Mouse (Mus musculus): Measurements from ENCODE around the gene C1qtnf7. TPM values are rescaled to one million over a fixed set of nuclear protein-coding genes. Genes with fewer than 3 reads are reported as not detected.

C1qtnf7 gene
- polyA plus RNA-seq, 1 experiment from 2014 or later, result 1.3 TPM

DNA sequence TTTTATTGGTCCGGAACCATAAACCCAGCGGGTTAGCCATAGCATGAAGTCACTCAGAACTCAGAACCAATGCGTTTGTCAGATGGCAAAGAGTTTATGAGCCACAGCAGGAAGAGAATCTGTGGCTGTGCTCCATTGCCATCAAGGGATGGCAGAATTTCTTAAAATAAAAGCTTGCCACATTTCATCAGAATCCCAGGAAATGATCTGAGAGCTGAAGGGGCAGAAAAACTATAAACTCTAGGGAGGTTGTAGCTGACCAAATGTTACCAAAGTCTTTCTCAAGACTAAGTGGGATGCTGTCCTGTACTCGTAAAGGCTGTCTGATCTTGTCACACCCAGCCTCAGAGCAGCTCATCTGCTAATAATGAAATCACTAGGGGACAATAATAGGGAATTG is 110.1 kb downstream of the C1qtnf7 start:
- no peaks in the 10 kb centered on the region for H3K9me3 ChIP-seq (replicated peaks)
- no peak overlapping the region for H3K4me2 ChIP-seq
- H3K27ac ChIP-seq, result no peak overlapping the region
- no peaks in the 10 kb centered on the region for H3K4me1 ChIP-seq (replicated peaks)
- DNase-seq (no peak), ATAC-seq (ENCODE audit: low read depth) (no peak)
- H3K27me3 ChIP-seq, result no peaks in the 10 kb centered on the region
- H3K36me3 ChIP-seq, result no peaks in the 10 kb centered on the region
- no peak overlapping the region for H3K9ac ChIP-seq
- WGBS (ENCODE audit: insufficient replicate concordance), result 60% methylated on average over 4 of the region's 4 CpGs
- no peak overlapping the region for H3K4me3 ChIP-seq (replicated peaks)

- no peak for ATAC-seq (ENCODE audit: low read depth)
- WGBS (ENCODE audit: insufficient replicate concordance), result 63% methylated on average over 5 of the region's 5 CpGs
These were observed 118.8 kb downstream of the C1qtnf7 start for GRCm38 (mm10) chr5:43634071-43634601.

DNA sequence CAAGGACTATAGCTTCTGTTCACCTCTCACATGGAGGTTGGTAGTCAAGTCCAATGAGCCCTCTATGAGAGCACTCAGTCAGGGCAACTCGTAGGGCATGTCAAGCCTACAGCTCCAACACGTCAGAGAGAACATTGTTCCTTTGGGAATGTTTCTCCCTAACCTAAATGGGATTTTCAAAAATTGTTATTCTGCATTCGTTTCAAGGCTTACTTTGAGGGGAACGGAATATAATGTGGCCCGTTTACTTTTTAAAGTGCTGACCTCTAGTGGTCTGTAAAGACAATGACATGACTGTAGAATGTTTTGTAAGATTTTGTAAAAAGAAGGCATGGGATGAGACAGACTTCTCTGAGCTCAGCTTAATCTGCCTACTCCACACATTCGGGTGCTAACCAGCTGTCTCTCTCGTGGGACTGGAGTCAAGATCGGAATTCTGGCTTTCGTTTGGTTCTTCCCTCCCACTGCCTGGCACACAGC is 119.3 kb downstream of the C1qtnf7 start:
- Histone ChIP-seq H3K4me1 (replicated peaks) (no peaks in the 10 kb centered on the region), H3K9me3 (replicated peaks) (no peaks in the 10 kb centered on the region), H3K27me3 (no peaks in the 10 kb centered on the region), H3K4me3 (replicated peaks) (no peak overlapping the region), H3K9ac (no peak overlapping the region), H3K4me2 (no peak overlapping the region), H3K27ac (no peak overlapping the region), H3K36me3 (no peaks in the 10 kb centered on the region)
- 27% methylated on average over 9 of the region's 9 CpGs for WGBS (ENCODE audit: insufficient replicate concordance)
- DNase-seq, result no peak
- ATAC-seq (ENCODE audit: low read depth), result no peak

More at GRCm38 (mm10) chr5:43634071-43634601, 118.8 kb downstream of the C1qtnf7 start:
- Histone ChIP-seq H3K4me1 (replicated peaks) (no peaks in the 10 kb centered on the region), H3K36me3 (no peaks in the 10 kb centered on the region), H3K27ac (no peak overlapping the region), H3K9ac (no peak overlapping the region), H3K4me3 (replicated peaks) (no peak overlapping the region), H3K9me3 (replicated peaks) (no peaks in the 10 kb centered on the region), H3K27me3 (no peaks in the 10 kb centered on the region), H3K4me2 (no peak overlapping the region)
- no peak for DNase-seq

DNA sequence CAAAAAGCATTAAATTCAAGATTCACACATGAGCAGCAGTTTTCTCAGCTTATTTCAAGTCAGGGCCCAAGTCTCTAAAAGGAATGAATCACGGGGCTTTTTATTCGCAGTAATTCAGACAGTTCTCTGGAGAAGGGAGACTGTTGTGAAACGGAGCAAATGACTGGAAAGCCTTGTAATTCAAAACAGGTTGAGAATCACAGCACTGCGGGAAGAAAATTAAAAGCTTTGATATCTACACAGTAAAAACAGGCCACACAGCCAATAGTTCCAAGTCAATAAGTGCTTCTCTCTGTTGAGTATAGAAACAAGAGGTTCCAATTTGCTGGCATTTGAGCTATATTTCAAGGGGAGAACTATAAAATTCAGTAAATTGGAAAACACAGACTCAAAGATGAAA is 129.7 kb downstream of the C1qtnf7 start:
- H3K4me1 ChIP-seq (replicated peaks), result no peaks in the 10 kb centered on the region
- DNase-seq, result no peak
- H3K9me3 ChIP-seq (replicated peaks), result no peaks in the 10 kb centered on the region
- no peaks in the 10 kb centered on the region for H3K36me3 ChIP-seq
- WGBS (ENCODE audit: insufficient replicate concordance), result 66% methylated on average over 4 of the region's 4 CpGs
- no peak overlapping the region for H3K27ac ChIP-seq
- no peaks in the 10 kb centered on the region for H3K27me3 ChIP-seq
- no peak overlapping the region for H3K4me2 ChIP-seq
- no peak overlapping the region for H3K9ac ChIP-seq
- H3K4me3 ChIP-seq (replicated peaks), result no peak overlapping the region
- no peak for ATAC-seq (ENCODE audit: low read depth)

GRCm38 (mm10) chr5:43647098-43647774 is 131.9 kb downstream of the C1qtnf7 start:
- no peak for ATAC-seq (ENCODE audit: low read depth)
- Histone ChIP-seq H3K4me2 (no peak overlapping the region), H3K4me3 (replicated peaks) (no peak overlapping the region), H3K27ac (no peak overlapping the region), H3K4me1 (replicated peaks) (no peaks in the 10 kb centered on the region), H3K9me3 (replicated peaks) (no peaks in the 10 kb centered on the region), H3K36me3 (no peaks in the 10 kb centered on the region), H3K9ac (no peak overlapping the region), H3K27me3 (no peaks in the 10 kb centered on the region)
- DNase-seq, result no peak
- 61% methylated on average over 12 of the region's 12 CpGs for WGBS (ENCODE audit: insufficient replicate concordance)

GRCm38 (mm10) chr5:43661498-43661897 is 146.2 kb downstream of the C1qtnf7 start:
- Histone ChIP-seq H3K4me2 (no peak overlapping the region), H3K27ac (no peak overlapping the region), H3K4me3 (replicated peaks) (no peak overlapping the region), H3K27me3 (no peaks in the 10 kb centered on the region), H3K36me3 (no peaks in the 10 kb centered on the region), H3K4me1 (replicated peaks) (0 out of 2 replicates have a peak, but pooled peaks cover 3% of the 10 kb centered on the region), H3K9me3 (replicated peaks) (no peaks in the 10 kb centered on the region), H3K9ac (no peak overlapping the region)
- 79% methylated on average over 3 of the region's 3 CpGs for WGBS (ENCODE audit: insufficient replicate concordance)
- DNase-seq, result no peak
- no peak for ATAC-seq (ENCODE audit: low read depth)

DNA sequence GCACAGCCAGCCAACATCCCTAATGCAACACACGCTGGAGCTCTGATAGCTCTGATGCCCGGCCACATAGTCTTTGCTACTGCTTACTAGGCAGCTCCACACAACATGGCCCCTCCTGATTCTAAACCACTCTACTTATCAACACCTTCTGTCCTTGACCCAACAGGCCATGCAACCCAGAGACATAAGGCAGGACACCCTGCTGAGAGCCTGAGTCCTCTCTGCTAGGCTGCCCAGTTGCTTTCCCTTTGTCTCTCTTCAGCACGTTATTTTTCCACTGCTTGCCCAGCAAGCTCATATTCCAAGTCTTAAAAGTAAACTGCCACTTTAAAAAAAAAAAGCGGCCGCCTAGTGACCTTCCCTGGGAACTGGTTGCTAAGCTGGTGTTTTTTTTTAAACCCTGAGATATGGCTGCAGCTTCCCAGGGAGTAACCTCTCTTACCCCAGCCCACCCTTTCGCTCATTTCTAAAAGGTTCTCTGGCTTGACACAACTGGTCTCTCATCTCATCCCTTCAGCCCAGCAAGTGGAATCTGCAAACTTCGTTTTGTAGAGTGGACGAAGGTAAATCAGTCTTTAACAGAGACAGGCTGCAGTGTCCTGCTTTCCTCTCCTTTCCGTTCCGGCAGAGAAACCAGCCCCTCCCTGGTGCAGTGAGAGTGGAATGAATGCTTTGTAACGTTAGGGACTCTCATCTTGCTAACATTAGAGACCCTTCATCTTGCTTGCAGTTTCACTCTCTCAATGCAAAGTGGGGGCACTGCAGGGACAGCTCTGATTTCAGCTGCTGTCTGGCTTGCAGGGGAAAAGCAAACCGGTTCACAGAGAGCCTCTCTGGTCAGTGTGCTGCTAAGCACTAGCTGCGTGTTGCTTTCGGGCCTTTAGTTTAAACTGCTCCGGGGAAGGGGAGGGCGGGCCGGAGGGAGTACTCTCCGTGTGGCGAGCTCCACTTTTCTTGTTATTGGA is 146.9 kb downstream of the C1qtnf7 start, which contains the start of gene Cc2d2a:
Gene Cc2d2a, plus strand, starts transcription at position 350 of the 965 bp plus-strand sequence.
- Histone ChIP-seq H3K27ac (peak within 1 kb of the TSS; percentile 63), H3K4me3 (replicated peaks) (peak within 1 kb of the TSS; percentile 46), H3K9ac (no peak within 1 kb of the TSS; the same call in 1 of the 2 replicates), H3K36me3 (no peaks in the 10 kb centered on the region), H3K4me1 (replicated peaks) (0 out of 2 replicates have a peak, but pooled peaks cover 3% of the 10 kb centered on the region), H3K27me3 (no peaks in the 10 kb centered on the region), H3K4me2 (peak within 1 kb of the TSS; percentile 48), H3K9me3 (replicated peaks) (no peaks in the 10 kb centered on the region)
- DNase-seq (no peak), ATAC-seq (ENCODE audit: low read depth) (peak; percentile 45; the same call in 1 of the 2 replicates)
- 14% methylated on average over 19 of the region's 19 CpGs for WGBS (ENCODE audit: insufficient replicate concordance)

DNA sequence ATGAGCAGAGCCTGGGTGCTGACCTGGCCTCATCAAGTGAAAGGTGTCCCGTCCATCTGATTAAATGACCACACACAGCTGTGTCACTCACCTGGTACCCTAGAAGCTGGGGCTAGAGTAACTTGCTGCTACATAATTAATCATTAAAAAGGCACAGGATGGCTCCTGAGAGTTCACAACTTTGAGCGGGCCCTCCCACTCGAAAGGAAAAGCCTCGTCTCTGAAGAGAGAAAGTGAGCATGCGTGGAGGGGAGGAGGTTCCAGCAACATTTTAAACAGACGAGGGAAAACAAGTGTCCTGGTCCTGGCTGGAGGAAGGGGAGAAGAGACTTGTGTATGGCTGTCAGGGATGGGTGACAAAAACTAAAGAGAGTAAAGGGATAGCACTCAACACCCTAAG is 148.2 kb downstream of the C1qtnf7 start:
- Histone ChIP-seq H3K9me3 (replicated peaks) (no peaks in the 10 kb centered on the region), H3K27ac (no peak overlapping the region), H3K27me3 (no peaks in the 10 kb centered on the region), H3K4me3 (replicated peaks) (no peak overlapping the region), H3K9ac (no peak overlapping the region), H3K36me3 (no peaks in the 10 kb centered on the region), H3K4me2 (peak overlapping the region; percentile 13; the same call in 1 of the 2 replicates), H3K4me1 (replicated peaks) (0 out of 2 replicates have a peak, but pooled peaks cover 3% of the 10 kb centered on the region)
- ATAC-seq (ENCODE audit: low read depth) (no peak), DNase-seq (no peak)
- 54% methylated on average over 6 of the region's 6 CpGs for WGBS (ENCODE audit: insufficient replicate concordance)

DNA sequence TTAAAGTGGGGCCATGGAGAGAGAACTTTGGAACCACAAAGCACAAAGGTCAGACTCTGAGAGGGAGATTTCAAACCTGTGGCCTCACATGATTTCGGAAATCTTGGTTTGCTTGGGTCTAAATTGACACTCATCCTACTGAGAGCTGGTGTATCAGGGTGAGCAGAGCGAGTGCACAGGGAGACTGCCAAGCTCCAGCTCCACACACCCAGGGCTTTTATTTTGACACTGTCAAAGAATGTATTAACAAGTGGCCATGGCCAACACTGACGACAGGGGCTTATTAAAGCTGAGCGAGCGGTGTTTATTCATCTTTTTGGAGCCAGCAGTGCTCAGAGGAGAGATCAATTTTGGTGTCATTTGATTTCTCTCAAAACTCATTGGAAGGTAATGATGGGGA is 149.8 kb downstream of the C1qtnf7 start:
- no peaks in the 10 kb centered on the region for H3K27me3 ChIP-seq
- H3K27ac ChIP-seq, result no peak overlapping the region
- no peaks in the 10 kb centered on the region for H3K9me3 ChIP-seq (replicated peaks)
- no peak overlapping the region for H3K4me2 ChIP-seq
- no peaks in the 10 kb centered on the region for H3K36me3 ChIP-seq
- H3K4me3 ChIP-seq (replicated peaks), result no peak overlapping the region
- no peak overlapping the region for H3K9ac ChIP-seq
- ATAC-seq (ENCODE audit: low read depth) (no peak), DNase-seq (no peak)
- 46% methylated on average over 5 of the region's 5 CpGs for WGBS (ENCODE audit: insufficient replicate concordance)
- H3K4me1 ChIP-seq (replicated peaks), result 0 out of 2 replicates have a peak, but pooled peaks cover 3% of the 10 kb centered on the region
